Mouse (Mus musculus): Measurements from ENCODE around the gene Chic2. TPM values are rescaled to one million over a fixed set of nuclear protein-coding genes. Genes with fewer than 3 reads are reported as not detected.
A peak's percentile ranks its signal among the peaks of the same experiment; 100 is the strongest.

The Chic2 gene
- total RNA-seq, 2 experiments from 2014 or later, result 14.8 to 20.5 TPM

GRCm38 (mm10) chr5:75067125-75067756, 22.7 kb upstream of the Chic2 start:
- DNase-seq (ENCODE audit: low spot score in 2 of 2), result no peak

GRCm38 (mm10) chr5:75066715-75067114, 22.1 kb upstream of the Chic2 start:
- no peak for DNase-seq (ENCODE audit: low spot score in 2 of 2)

DNA sequence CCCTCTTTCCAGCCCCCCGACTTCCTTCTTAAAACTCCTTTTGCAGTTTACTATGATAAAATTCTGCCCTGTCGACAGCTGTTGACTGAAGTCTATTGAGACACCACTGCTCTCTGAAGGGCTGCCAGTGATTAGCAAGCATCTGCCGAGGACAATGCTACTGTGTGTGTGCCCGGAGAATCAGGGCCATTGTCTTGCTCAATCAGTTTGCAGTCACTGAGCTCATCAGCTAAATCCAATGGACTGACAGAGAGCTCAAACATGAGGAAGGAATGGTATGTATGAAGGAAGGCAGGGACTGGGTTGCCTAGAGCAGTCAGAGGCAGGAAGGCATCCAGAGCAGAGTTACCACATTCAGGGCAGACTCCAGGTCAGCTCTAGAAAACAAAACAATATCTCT, 18.6 kb upstream of the Chic2 start:
- no peak for DNase-seq (ENCODE audit: low spot score in 2 of 2)

DNA sequence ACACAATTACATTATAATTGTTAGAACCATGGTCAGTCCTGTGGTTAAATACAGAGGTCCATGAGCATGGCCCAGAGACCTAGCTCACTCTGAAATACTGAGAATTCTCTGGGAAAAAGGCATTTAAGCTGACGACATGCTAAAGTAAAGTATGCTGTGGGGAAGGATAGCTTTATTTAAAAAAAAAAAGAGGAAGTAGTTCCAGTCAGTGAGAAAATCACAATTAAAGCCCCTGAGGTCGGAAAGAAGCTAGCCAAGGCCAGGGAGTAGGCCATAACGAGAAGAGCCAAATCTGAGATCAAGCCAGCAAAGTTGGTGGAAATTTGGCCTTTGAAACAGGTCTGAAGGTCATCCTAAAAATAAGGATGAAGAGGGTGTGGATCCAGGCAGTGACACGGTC, 6.5 kb upstream of the Chic2 start:
- DNase-seq (ENCODE audit: low spot score in 2 of 2), result no peak

- peak; percentile 37 to 66 for DNase-seq (ENCODE audit: low spot score in 2 of 2)
Measured at GRCm38 (mm10) chr5:75046681-75047321, 2.2 kb upstream of the Chic2 start.

GRCm38 (mm10) chr5:75045371-75045770, 797 bp upstream of the Chic2 start:
- DNase-seq (ENCODE audit: low spot score in 2 of 2), result no peak

GRCm38 (mm10) chr5:75043621-75044301, 813 bp downstream of the Chic2 start:
- peak in 1 of 2 experiments; percentile 22 for DNase-seq (ENCODE audit: low spot score in 2 of 2)

GRCm38 (mm10) chr5:75043011-75043445, 1.5 kb downstream of the Chic2 start:
- DNase-seq (ENCODE audit: low spot score in 2 of 2), result no peak

DNA sequence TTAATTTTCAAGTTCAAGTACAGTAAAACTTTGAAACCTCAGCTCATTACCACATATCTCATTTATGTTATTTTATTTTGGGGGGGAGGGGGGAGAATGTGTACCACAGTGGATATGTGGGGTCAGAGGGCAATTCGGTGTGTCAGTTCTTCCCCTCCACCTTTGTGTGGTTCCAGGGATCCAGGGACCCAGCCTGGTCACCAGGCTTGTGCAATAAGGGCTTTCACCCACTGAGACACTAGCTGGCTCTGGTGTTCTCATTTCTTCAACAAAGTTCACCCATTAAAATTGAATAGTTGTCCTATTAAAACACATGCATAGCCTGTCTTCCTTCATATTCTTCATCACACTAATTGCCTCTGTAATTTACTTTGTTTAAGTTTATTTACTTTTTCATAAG, 5.3 kb downstream of the Chic2 start:
- DNase-seq (ENCODE audit: low spot score in 2 of 2), result no peak

- DNase-seq (ENCODE audit: low spot score in 2 of 2), result no peak
Measured at GRCm38 (mm10) chr5:75035475-75035874, 9.1 kb downstream of the Chic2 start.

GRCm38 (mm10) chr5:75014768-75015167, 29.8 kb downstream of the Chic2 start:
- no peak for DNase-seq (ENCODE audit: low spot score in 2 of 2)

DNA sequence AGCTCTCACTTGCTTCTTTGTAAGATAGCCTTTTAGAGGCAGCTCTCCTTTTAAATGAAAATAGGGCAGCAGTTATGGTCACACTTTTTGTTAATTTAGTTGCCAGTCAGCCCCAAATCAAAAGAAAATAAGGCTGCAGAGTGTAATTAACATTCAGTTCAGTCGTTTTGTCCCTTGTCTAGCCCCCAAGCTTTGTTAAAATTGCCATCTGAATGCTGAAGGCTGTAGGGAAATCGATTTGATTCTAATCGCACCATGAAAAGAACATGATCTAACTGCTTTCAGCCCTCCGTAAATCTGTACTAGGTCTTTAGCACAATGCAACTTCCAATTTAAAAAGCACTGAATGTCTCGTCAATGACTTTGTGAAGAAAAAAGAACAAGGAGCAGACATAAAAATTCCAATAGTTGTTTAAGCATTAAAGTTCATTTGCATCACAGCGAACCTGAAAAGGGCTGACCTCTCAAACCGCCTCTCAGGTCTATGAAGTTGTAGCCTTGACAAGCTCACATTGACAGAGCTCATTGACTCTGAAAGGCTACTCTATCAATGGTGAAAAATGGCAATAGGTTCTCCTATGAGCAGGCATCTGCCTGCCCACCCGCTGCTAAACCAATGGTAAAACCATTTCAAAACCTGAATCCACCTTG, 31.7 kb downstream of the Chic2 start:
- no peak for DNase-seq (ENCODE audit: low spot score in 2 of 2)

GRCm38 (mm10) chr5:75011985-75012738, 32.4 kb downstream of the Chic2 start:
- DNase-seq (ENCODE audit: low spot score in 2 of 2), result no peak

GRCm38 (mm10) chr5:75004755-75005154, 39.8 kb downstream of the Chic2 start:
- DNase-seq (ENCODE audit: low spot score in 2 of 2), result no peak

DNA sequence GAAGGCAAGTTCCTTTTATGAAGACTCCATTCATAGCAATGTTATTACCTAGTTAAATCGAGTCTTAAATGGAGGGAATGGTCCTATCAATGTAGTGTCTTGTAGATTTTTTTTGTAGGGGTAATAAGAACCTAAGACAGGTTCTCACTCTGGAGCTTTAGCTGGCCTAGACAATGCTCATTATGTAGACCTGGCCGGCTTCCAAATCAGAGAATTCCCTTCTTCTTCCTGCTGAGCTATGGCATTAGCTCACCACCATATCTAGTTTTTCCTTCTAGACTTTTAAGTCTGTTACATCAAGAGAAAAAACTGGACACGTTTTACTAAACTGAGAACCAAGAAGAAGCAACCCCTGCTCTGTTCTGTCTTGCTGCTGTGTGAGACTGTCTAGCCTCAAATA, 42.5 kb downstream of the Chic2 start:
- DNase-seq (ENCODE audit: low spot score in 2 of 2), result no peak

DNA sequence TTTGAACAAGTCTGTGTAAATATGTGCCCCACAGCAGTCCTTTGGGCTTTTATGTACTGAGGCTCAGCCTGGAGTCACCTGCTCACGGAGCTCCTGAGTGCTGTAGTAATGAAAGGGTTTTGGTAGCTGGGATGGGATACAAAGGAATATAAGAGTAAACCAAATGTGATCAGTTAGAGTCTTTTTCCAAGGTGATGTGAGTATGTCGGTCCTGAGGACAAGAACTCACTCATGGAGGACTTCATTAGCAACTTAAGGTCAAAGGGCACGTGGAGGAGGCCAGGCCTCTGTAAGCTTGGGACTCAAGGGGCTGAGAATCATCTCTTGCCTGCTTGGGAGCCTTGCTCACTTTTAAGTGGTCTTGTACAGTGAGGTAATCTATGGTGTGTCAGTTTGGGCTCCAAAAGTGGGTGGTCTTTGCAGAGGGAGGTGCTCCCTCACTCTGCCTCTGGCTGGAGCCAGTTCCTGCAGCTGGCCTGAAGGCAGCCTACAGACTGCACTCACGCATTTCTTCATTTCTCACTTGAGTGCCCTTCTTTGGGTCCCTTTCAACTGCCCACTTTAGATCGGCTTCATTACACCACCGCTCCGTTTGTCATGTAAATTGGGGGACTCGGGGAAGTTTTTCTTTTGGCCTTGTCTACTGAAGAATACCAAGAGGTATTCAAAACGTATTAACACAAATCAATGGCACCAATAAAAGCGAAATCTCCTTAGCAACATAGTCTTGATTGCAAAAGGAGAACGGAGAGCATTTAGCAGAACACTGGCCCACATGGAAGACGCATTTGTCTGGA, 45.7 kb downstream of the Chic2 start:
- peak in 1 of 2 experiments; percentile 13 for DNase-seq (ENCODE audit: low spot score in 2 of 2)

GRCm38 (mm10) chr5:74994947-74995346, 49.6 kb downstream of the Chic2 start:
- DNase-seq (ENCODE audit: low spot score in 2 of 2), result peak; percentile 11 to 60

- DNase-seq (ENCODE audit: low spot score in 2 of 2), result no peak
Measured at GRCm38 (mm10) chr5:74984101-74984500, 60.5 kb downstream of the Chic2 start.

- no peak for DNase-seq (ENCODE audit: low spot score in 2 of 2)
Measured at GRCm38 (mm10) chr5:74980574-74980973, 64.0 kb downstream of the Chic2 start.

DNA sequence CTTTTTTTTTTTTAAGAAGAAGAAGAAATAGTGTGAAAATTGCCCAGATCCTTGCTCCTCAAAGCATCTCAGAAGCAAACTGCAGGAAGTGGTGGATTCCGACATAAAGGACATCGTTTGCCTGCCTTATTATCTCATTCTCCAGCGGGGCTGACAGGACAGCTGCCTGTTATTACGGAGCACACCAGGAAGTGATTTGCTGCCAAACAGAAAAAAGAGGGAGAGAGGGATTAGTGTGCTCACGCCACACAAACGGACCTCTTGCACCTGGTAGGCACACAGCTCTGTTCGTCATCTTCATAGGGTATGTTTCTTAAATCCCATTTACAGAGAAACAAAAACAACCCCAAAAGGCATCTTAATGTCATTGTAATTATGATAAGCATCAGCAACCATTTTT, 64.4 kb downstream of the Chic2 start:
- no peak for DNase-seq (ENCODE audit: low spot score in 2 of 2)

All from layer of hippocampus, adult 18-20 months (tissue).